ENCODE assay signal across 8 mouse cellular contexts in genomic region chr7:120634301-120634700, GRCm38 (mm10). TPM values are rescaled to one million over a fixed set of nuclear protein-coding genes. Genes with fewer than 3 reads are reported as not detected.
A peak's percentile ranks its signal among the peaks of the same experiment; 100 is the strongest.
DNase-seq lines count a peak whose midpoint lies in the region; ATAC-seq and TF ChIP-seq lines count a peak whose summit lies in the region.

No protein-coding gene starts in this region.

- ATAC-seq in kidney, embryonic 15.5 days (replicated peaks; ENCODE audit: low FRiP score): peak; percentile 19; the same call in 1 of the 2 replicates
- ATAC-seq in hindbrain, embryonic 12.5 days (ENCODE audit: low FRiP score): no peak
- ATAC-seq in liver, postnatal 0 days: no peak

- H3K9ac ChIP-seq in kidney, embryonic 15.5 days: peak overlapping the region; percentile 92
- peak overlapping the region; percentile 91 for H3K9ac ChIP-seq in hindbrain, embryonic 12.5 days
- H3K9ac ChIP-seq in liver, postnatal 0 days (replicated peaks): peak overlapping the region; percentile 98

- peak overlapping the region; percentile 97 for H3K4me3 ChIP-seq in kidney, embryonic 15.5 days (replicated peaks)
- peak overlapping the region; percentile 96 for H3K4me3 ChIP-seq in hindbrain, embryonic 12.5 days
- H3K4me3 ChIP-seq in liver, postnatal 0 days (ENCODE audit: low read depth, low read length): peak overlapping the region; percentile 96

- peak overlapping the region; percentile 97 for H3K27ac ChIP-seq in kidney, embryonic 15.5 days
- H3K27ac ChIP-seq in hindbrain, embryonic 12.5 days: peak overlapping the region; percentile 88; the same call in 1 of the 2 replicates
- peak overlapping the region; percentile 97 for H3K27ac ChIP-seq in liver, postnatal 0 days (ENCODE audit: low read depth)

- no peaks in the 10 kb centered on the region for H3K9me3 ChIP-seq in kidney, embryonic 15.5 days (replicated peaks)
- no peaks in the 10 kb centered on the region for H3K9me3 ChIP-seq in hindbrain, embryonic 12.5 days (replicated peaks)
- no peaks in the 10 kb centered on the region for H3K9me3 ChIP-seq in liver, postnatal 0 days (ENCODE audit: low read length)

- H3K36me3 ChIP-seq in kidney, embryonic 15.5 days: peaks cover 20% of the 10 kb centered on the region
- H3K36me3 ChIP-seq in hindbrain, embryonic 12.5 days: peaks cover 14% of the 10 kb centered on the region
- peaks cover 16% of the 10 kb centered on the region for H3K36me3 ChIP-seq in liver, postnatal 0 days (replicated peaks; ENCODE audit: insufficient read depth, low read length)

- no peak for TF ChIP-seq CTCF in liver, postnatal 0 days (IDR thresholded peaks at IDR 0.05; ENCODE audit: low read depth)

- no peak for DNase-seq in kidney, adult 18-20 months
- DNase-seq in embryo, embryonic 10.5 days (ENCODE audit: low spot score): peak; percentile 39
- no peak for DNase-seq in liver, postnatal 0 days
- peak; percentile 2 for DNase-seq in yolk sac, embryonic 10.5 days (ENCODE audit: low spot score)
- DNase-seq in left cerebral cortex, postnatal 25 days (ENCODE audit: low spot score in 2 of 2): no peak
- no peak for DNase-seq in layer of hippocampus, adult 9-10 months (ENCODE audit: low spot score)

- 5% methylated on average over 9 of the region's 9 CpGs for WGBS in kidney, embryonic 15.5 days
- WGBS in hindbrain, embryonic 12.5 days: 9% methylated on average over 9 of the region's 9 CpGs
- WGBS in liver, postnatal 0 days (ENCODE audit: insufficient replicate concordance): 13% methylated on average over 9 of the region's 9 CpGs

- TF ChIP-seq EP300 in liver, postnatal 0 days (IDR thresholded peaks at IDR 0.05; ENCODE audit: low read depth): no peak

- peaks cover 14% of the 10 kb centered on the region for H3K4me1 ChIP-seq in kidney, embryonic 15.5 days
- H3K4me1 ChIP-seq in hindbrain, embryonic 12.5 days: peaks cover 14% of the 10 kb centered on the region
- 0 out of 2 replicates have a peak, but pooled peaks cover 5% of the 10 kb centered on the region for H3K4me1 ChIP-seq in liver, postnatal 0 days (ENCODE audit: insufficient read depth)

- H3K4me2 ChIP-seq in kidney, embryonic 15.5 days: peak overlapping the region; percentile 77
- H3K4me2 ChIP-seq in hindbrain, embryonic 12.5 days (replicated peaks): peak overlapping the region; percentile 78
- H3K4me2 ChIP-seq in liver, postnatal 0 days (ENCODE audit: low read depth, low read length): peak overlapping the region; percentile 88

- intact Hi-C loops in left cerebral cortex, postnatal 25 days (cut with DNase I): loop anchor here (10.0 kb wide), 2 partner anchors 510 to 1010 kb away; no protein-coding TSS in a partner anchor

- no peaks in the 10 kb centered on the region for H3K27me3 ChIP-seq in kidney, embryonic 15.5 days
- no peaks in the 10 kb centered on the region for H3K27me3 ChIP-seq in hindbrain, embryonic 12.5 days
- no peaks in the 10 kb centered on the region for H3K27me3 ChIP-seq in liver, postnatal 0 days (ENCODE audit: insufficient read depth, low read length)

RNA-seq across cellular contexts. Expression of gene Uqcrc2, which starts 0.7 kb away (rescaled TPM):
- polyA plus RNA-seq in kidney, embryonic 15.5 days (2015; fragmentation: Nextera tagmentation; extraction: Ambion mirVana): 241 and 250 TPM in 2 replicates
- polyA plus RNA-seq in hindbrain, embryonic 12.5 days (2016; fragmentation: Nextera tagmentation; extraction: Ambion mirVana): 162 and 170 TPM in 2 replicates
- polyA plus RNA-seq in liver, postnatal 0 days (2015; fragmentation: Nextera tagmentation; extraction: Ambion mirVana): 152 and 155 TPM in 2 replicates
- total RNA-seq in left cerebral cortex, postnatal 25 days (2021): 100 to 1,000 TPM; 230 to 246 TPM

RNA-seq across cellular contexts. Expression of gene Pdzd9, which starts 35.8 kb away (rescaled TPM):
- polyA plus RNA-seq in kidney, embryonic 15.5 days (2015; fragmentation: Nextera tagmentation; extraction: Ambion mirVana): 0.37 and 0.52 TPM in 2 replicates
- polyA plus RNA-seq in hindbrain, embryonic 12.5 days (2016; fragmentation: Nextera tagmentation; extraction: Ambion mirVana): 0.29 and 0.50 TPM in 2 replicates
- 0.09 and 0.21 TPM in 2 replicates for polyA plus RNA-seq in liver, postnatal 0 days (2015; fragmentation: Nextera tagmentation; extraction: Ambion mirVana)
- not detected for total RNA-seq in left cerebral cortex, postnatal 25 days (2021)

RNA-seq across cellular contexts. Expression of gene Mosmo, which starts 43.1 kb away (rescaled TPM):
- 12.3 and 13.3 TPM in 2 replicates for polyA plus RNA-seq in kidney, embryonic 15.5 days (2015; fragmentation: Nextera tagmentation; extraction: Ambion mirVana)
- polyA plus RNA-seq in hindbrain, embryonic 12.5 days (2016; fragmentation: Nextera tagmentation; extraction: Ambion mirVana): 15.2 and 19.0 TPM in 2 replicates
- 4.9 and 6.6 TPM in 2 replicates for polyA plus RNA-seq in liver, postnatal 0 days (2015; fragmentation: Nextera tagmentation; extraction: Ambion mirVana)
- 10 to 100 TPM; 70.4 to 83.7 TPM for total RNA-seq in left cerebral cortex, postnatal 25 days (2021)

Comparison
In these comparisons a context has a peak if more than half of its experiments do, and no peak if none do; other contexts are left out.
1. DNase-seq: peak in embryo, embryonic 10.5 days (single experiment) and yolk sac, embryonic 10.5 days (single experiment); none in kidney, adult 18-20 months (single experiment), liver, postnatal 0 days (single experiment), left cerebral cortex, postnatal 25 days (0 of 2) and layer of hippocampus, adult 9-10 months (single experiment).
2. Peak in every context shown above with its lines, with median percentiles within 50 percentile points of each other: H3K27ac ChIP-seq, H3K4me2 ChIP-seq, H3K4me3 ChIP-seq and H3K9ac ChIP-seq.